Mouse (Mus musculus) brain, adult 2 months (tissue): ENCODE data around the gene Ldlrad1.

ENCODE experiments used
- DNase-seq: peaks from one replicate; pipeline ENCODE4 v3.0.0; 2011; ENCODE audit warnings: low read depth, low spot score

The Ldlrad1 gene

GRCm38 (mm10) chr4:107260001-107260400 is 51.0 kb downstream of the Ldlrad1 start:
- DNase-seq, result no peak
